Mouse (Mus musculus) thymus, postnatal 14 days (tissue): ENCODE results near the gene Ephx1.
A peak's percentile ranks its signal among the peaks of the same experiment; 100 is the strongest.
"Not testable (repeated sequence)": the region's sequence is repeated elsewhere in the genome, so short reads cannot be mapped to it uniquely, and the experiment has no call there.

ENCODE experiments used
- DNase-seq: peaks from one replicate; pipeline ENCODE4 v3.0.0; 2021

The Ephx1 gene

GRCm38 (mm10) chr1:180972941-180973340, 47.8 kb downstream of the Ephx1 start:
- DNase-seq: no peak

- no peak for DNase-seq
Observed at GRCm38 (mm10) chr1:180967261-180967660, 53.4 kb downstream of the Ephx1 start.

- no peak for DNase-seq
Observed at GRCm38 (mm10) chr1:180966542-180966941, 54.2 kb downstream of the Ephx1 start.

- no peak for DNase-seq
Observed at GRCm38 (mm10) chr1:180965786-180966185, 54.9 kb downstream of the Ephx1 start.

GRCm38 (mm10) chr1:180958797-180959196, 61.9 kb downstream of the Ephx1 start:
- DNase-seq: no peak

GRCm38 (mm10) chr1:180957989-180958388, 62.7 kb downstream of the Ephx1 start:
- no peak for DNase-seq

GRCm38 (mm10) chr1:180956973-180957381, 63.7 kb downstream of the Ephx1 start:
- DNase-seq: no peak

- no peak for DNase-seq
Observed at GRCm38 (mm10) chr1:180956401-180956800, 64.3 kb downstream of the Ephx1 start.

GRCm38 (mm10) chr1:180952808-180953207, 67.9 kb downstream of the Ephx1 start:
- no peak for DNase-seq

GRCm38 (mm10) chr1:180952085-180952746, 68.5 kb downstream of the Ephx1 start:
- DNase-seq: no peak

- DNase-seq: no peak
Observed at GRCm38 (mm10) chr1:180946448-180946847, 74.3 kb downstream of the Ephx1 start.

GRCm38 (mm10) chr1:180945001-180945980, 75.4 kb downstream of the Ephx1 start:
- peak; percentile 57 for DNase-seq

- DNase-seq: no peak
Observed at GRCm38 (mm10) chr1:180944553-180944952, 76.2 kb downstream of the Ephx1 start.

- no peak for DNase-seq
Observed at GRCm38 (mm10) chr1:180943896-180944295, 76.8 kb downstream of the Ephx1 start.

GRCm38 (mm10) chr1:180943032-180943644, 77.6 kb downstream of the Ephx1 start:
- no peak for DNase-seq

- peak; percentile 77 for DNase-seq
Observed at GRCm38 (mm10) chr1:180942166-180943031, 78.3 kb downstream of the Ephx1 start, which contains the start of gene Tmem63a. TSS of gene Tmem63a (plus strand) at chr1:180942344.

GRCm38 (mm10) chr1:180941726-180942125, 79.0 kb downstream of the Ephx1 start:
- DNase-seq: no peak

GRCm38 (mm10) chr1:180940776-180941460, 79.8 kb downstream of the Ephx1 start:
- no peak for DNase-seq

GRCm38 (mm10) chr1:180938781-180939180, 81.9 kb downstream of the Ephx1 start:
- DNase-seq: not testable (repeated sequence)

- DNase-seq: not testable (repeated sequence)
Observed at GRCm38 (mm10) chr1:180937631-180938030, 83.1 kb downstream of the Ephx1 start.

GRCm38 (mm10) chr1:180936610-180937398, 83.9 kb downstream of the Ephx1 start:
- DNase-seq: not testable (repeated sequence)
